In the genomic region with DNA sequence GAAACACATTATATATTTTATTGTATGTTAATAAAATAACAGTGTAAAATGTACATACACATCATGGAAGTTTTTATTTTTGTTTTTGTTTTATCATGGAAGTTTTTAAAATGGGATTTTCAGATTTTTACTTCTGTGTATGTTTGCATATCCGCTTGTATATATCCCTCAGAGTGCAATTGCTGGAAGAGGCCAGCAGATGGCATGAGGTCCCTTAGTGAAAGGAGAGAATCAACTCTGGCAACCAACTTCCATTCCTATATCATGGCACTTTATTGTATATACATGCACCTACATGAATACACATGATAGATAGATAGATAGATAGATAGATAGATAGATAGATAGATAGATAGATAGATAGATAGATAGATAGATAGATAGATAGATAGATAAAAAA, we compare ENCODE assay signal across 10 mouse cellular contexts. TPM values are rescaled to one million over a fixed set of nuclear protein-coding genes. Genes with fewer than 3 reads are reported as not detected.
A peak's percentile ranks its signal among the peaks of the same experiment; 100 is the strongest.
DNase-seq lines count a peak whose midpoint lies in the region; ATAC-seq lines count a peak whose summit lies in the region.
"Had no signal": no experiment of that assay in that cellular context is flagged by ENCODE, and none has a peak within 500 bp of the region (broad histone marks: within the 10 kb centered on the region; RNA-seq: fewer than 3 reads in every experiment).

No protein-coding gene starts in this region.

- H3K27ac ChIP-seq in intestine, embryonic 14.5 days (ENCODE audit: low read depth), result no peak overlapping the region
- H3K27ac ChIP-seq in intestine, embryonic 16.5 days (ENCODE audit: low read length), result no peak overlapping the region
- H3K27ac ChIP-seq: limb, embryonic 15.5 days; neural tube, embryonic 12.5 days had no signal

- no peaks in the 10 kb centered on the region for H3K27me3 ChIP-seq in intestine, embryonic 14.5 days (replicated peaks; ENCODE audit: control insufficient read depth, insufficient read depth, low read length)
- no peaks in the 10 kb centered on the region for H3K27me3 ChIP-seq in intestine, embryonic 16.5 days (replicated peaks; ENCODE audit: control insufficient read depth, insufficient read depth, low read length)
- H3K27me3 ChIP-seq: limb, embryonic 15.5 days; neural tube, embryonic 12.5 days had no signal

- peaks cover 8% of the 10 kb centered on the region for H3K4me1 ChIP-seq in intestine, embryonic 14.5 days (replicated peaks; ENCODE audit: control insufficient read depth, insufficient read depth, low read length)
- H3K4me1 ChIP-seq in intestine, embryonic 16.5 days (ENCODE audit: control insufficient read depth, insufficient read depth, low read length), result no peaks in the 10 kb centered on the region

- peak; percentile 38 for DNase-seq in intestine, embryonic 14.5 days (ENCODE audit: low spot score)
- peak; percentile 21 for DNase-seq in thymus, postnatal 4 days
- no peak for DNase-seq in thymus, postnatal 36 days
- DNase-seq in adipocyte (ENCODE audit: low spot score), result peak; percentile 16
- no peak for DNase-seq in frontal cortex, postnatal 14 days (ENCODE audit: low spot score in 2 of 2)
- no peak for DNase-seq in neural tube, embryonic 10.5 days (ENCODE audit: extremely low spot score, low spot score)
- DNase-seq: cerebellum, adult 11 months had no signal

- 100% methylated on average over 1 of the region's 1 CpGs for WGBS in intestine, embryonic 14.5 days
- 94% methylated on average over 1 of the region's 1 CpGs for WGBS in intestine, embryonic 16.5 days

- no peak overlapping the region for H3K9ac ChIP-seq in intestine, embryonic 14.5 days (ENCODE audit: low read length)
- no peak overlapping the region for H3K9ac ChIP-seq in intestine, embryonic 16.5 days (ENCODE audit: low read depth, low read length)
- H3K9ac ChIP-seq: limb, embryonic 15.5 days; neural tube, embryonic 12.5 days had no signal

- H3K4me2 ChIP-seq in intestine, embryonic 14.5 days (ENCODE audit: low read length), result no peak overlapping the region
- no peak overlapping the region for H3K4me2 ChIP-seq in intestine, embryonic 16.5 days (ENCODE audit: low read depth, low read length)
- H3K4me2 ChIP-seq: limb, embryonic 15.5 days; neural tube, embryonic 12.5 days had no signal

- ATAC-seq in intestine, embryonic 14.5 days (replicated peaks; ENCODE audit: low FRiP score, low TSS enrichment, low read depth), result no peak
- no peak for ATAC-seq in intestine, embryonic 16.5 days

- H3K36me3 ChIP-seq in intestine, embryonic 14.5 days (ENCODE audit: control insufficient read depth, insufficient read depth, low read length), result peaks cover 43% of the 10 kb centered on the region
- peaks cover 6% of the 10 kb centered on the region; the same call in 1 of the 2 replicates for H3K36me3 ChIP-seq in intestine, embryonic 16.5 days (ENCODE audit: control insufficient read depth, insufficient read depth, low read length)

- no peak overlapping the region for H3K4me3 ChIP-seq in intestine, embryonic 14.5 days (ENCODE audit: low read depth, low read length)
- no peak overlapping the region for H3K4me3 ChIP-seq in intestine, embryonic 16.5 days (ENCODE audit: low read length)
- H3K4me3 ChIP-seq: limb, embryonic 15.5 days; neural tube, embryonic 12.5 days had no signal

- 0 out of 2 replicates have a peak, but pooled peaks cover 2% of the 10 kb centered on the region for H3K9me3 ChIP-seq in intestine, embryonic 14.5 days (ENCODE audit: control insufficient read depth, low read length)
- H3K9me3 ChIP-seq in intestine, embryonic 16.5 days (ENCODE audit: control insufficient read depth, low read length), result no peaks in the 10 kb centered on the region; the same call in 1 of the 2 replicates
- H3K9me3 ChIP-seq: limb, embryonic 15.5 days; neural tube, embryonic 12.5 days had no signal

RNA-seq across cellular contexts. Expression of gene Kif1b, which starts 34.4 kb away (rescaled TPM):
- 34.4 and 36.5 TPM in 2 replicates for polyA plus RNA-seq in intestine, embryonic 14.5 days (2014; fragmentation: Nextera tagmentation; extraction: Ambion mirVana)
- polyA plus RNA-seq in intestine, embryonic 16.5 days (2015; fragmentation: Nextera tagmentation; extraction: Ambion mirVana), result 18.2 and 19.2 TPM in 2 replicates

Comparison
In these comparisons a context has a peak if more than half of its experiments do, and no peak if none do; other contexts are left out.
1. DNase-seq: peak in intestine, embryonic 14.5 days (single experiment), thymus, postnatal 4 days (single experiment) and adipocyte (single experiment); none in thymus, postnatal 36 days (0 of 2), frontal cortex, postnatal 14 days (0 of 2) and neural tube, embryonic 10.5 days (single experiment).